ENCODE assay signal across 19 mouse cellular contexts in genomic region chrX:19288171-19288570, GRCm38 (mm10).
"Had no signal": no experiment of that assay in that cellular context is flagged by ENCODE, and none has a peak within 500 bp of the region (broad histone marks: within the 10 kb centered on the region; RNA-seq: fewer than 3 reads in every experiment).

No protein-coding gene starts in this region.

- H3K4me1 ChIP-seq: midbrain, embryonic 10.5 days; midbrain, embryonic 12.5 days; neural tube, embryonic 13.5 days; neural tube, embryonic 15.5 days had no signal

- H3K4me3 ChIP-seq: midbrain, embryonic 10.5 days; midbrain, embryonic 12.5 days; myocyte; neural tube, embryonic 13.5 days; neural tube, embryonic 15.5 days had no signal

- H3K27me3 ChIP-seq: midbrain, embryonic 12.5 days; neural tube, embryonic 13.5 days; neural tube, embryonic 15.5 days had no signal

- H3K4me2 ChIP-seq: lung, embryonic 14.5 days; midbrain, embryonic 12.5 days; neural tube, embryonic 13.5 days; neural tube, embryonic 15.5 days had no signal

- H3K9me3 ChIP-seq: midbrain, embryonic 12.5 days; neural tube, embryonic 13.5 days; neural tube, embryonic 15.5 days had no signal

- DNase-seq: lung, adult 18-20 months; lung, embryonic 14.5 days; lung, postnatal 10 days; lung, postnatal 4 days; midbrain, embryonic 14.5 days; retina, postnatal 1 day; right cerebral cortex, adult 18-20 months; right cerebral cortex, postnatal 25 days; right cerebral cortex, postnatal 4 days; spleen, adult 18-20 months; thymus, adult 18-20 months; thymus, postnatal 14 days; thymus, postnatal 36 days had no signal

- H3K9ac ChIP-seq: lung, embryonic 14.5 days; midbrain, embryonic 12.5 days; neural tube, embryonic 13.5 days; neural tube, embryonic 15.5 days had no signal

- ATAC-seq: midbrain, embryonic 16.5 days had no signal

- H3K27ac ChIP-seq: midbrain, embryonic 10.5 days; midbrain, embryonic 12.5 days; neural tube, embryonic 13.5 days; neural tube, embryonic 15.5 days had no signal

- H3K36me3 ChIP-seq: midbrain, embryonic 10.5 days; midbrain, embryonic 12.5 days; neural tube, embryonic 13.5 days; neural tube, embryonic 15.5 days had no signal
